Mouse (Mus musculus): ENCODE results near the gene Arhgap15.

Arhgap15 gene

DNA sequence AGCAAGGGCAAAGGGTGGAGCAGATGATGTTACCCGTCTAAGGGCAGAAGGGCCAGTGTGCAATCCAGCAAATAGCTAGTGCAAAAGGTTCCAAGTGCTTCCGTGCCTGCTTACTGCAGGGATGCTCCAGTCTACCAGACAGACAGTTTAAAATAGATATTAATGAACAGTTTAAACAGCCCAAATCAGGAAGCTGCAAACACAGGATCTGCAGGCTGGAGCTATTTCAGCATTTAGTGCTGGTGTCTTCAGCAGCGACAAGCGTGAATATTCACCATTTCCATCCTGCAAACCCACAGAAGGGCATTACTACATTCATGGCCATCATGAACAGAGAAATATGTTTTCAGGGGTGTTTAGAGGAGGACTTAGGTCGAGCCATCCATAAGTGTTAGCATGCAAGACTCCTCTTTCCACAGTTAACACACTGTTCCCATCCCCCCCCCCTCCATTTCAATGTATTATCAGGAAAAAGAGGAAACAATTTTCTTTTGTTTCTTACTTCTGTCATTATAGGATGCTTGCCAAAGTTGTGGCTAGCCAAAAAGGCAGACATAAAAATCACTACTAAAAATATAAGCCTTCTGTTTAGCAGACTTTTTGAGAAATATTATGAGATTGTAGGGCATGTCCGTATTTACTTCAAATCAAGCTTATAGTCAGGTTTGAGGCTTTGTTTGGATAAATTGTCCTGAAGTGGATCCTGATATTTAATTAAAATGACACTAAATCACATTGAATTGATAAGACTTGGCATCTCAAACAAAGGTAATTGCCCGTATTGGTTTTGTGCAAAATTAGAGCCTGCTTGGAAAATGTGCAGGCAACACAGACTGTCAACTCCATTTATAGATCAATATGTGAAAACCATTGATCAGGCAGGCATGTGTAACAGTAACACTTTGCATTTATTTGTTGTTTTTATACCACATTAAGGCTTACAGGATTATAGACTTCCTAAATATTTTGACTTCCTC lies 35.4 kb downstream of the Arhgap15 start:
- WGBS, result 37% methylated on average over 7 of the region's 7 CpGs

DNA sequence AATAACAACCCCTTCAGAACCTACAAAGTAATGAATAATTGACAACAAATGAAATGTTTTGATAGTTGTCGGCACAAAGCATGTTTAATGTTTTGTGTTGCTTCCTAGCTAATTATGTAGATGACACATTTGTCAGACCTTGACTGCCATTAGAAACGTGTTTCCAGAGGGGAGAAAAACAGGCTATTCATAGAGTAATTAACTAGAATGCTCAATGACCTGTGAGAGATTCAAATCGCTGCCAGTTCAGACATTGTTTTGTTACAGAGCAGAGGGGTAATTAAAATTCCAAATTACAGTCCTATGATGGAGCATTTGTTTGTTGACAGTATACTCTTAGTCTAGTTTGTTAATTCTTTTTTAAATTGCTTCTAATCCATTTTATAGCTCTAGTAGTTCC lies 37.5 kb downstream of the Arhgap15 start:
- WGBS, result 26% methylated on average over 3 of the region's 3 CpGs

DNA sequence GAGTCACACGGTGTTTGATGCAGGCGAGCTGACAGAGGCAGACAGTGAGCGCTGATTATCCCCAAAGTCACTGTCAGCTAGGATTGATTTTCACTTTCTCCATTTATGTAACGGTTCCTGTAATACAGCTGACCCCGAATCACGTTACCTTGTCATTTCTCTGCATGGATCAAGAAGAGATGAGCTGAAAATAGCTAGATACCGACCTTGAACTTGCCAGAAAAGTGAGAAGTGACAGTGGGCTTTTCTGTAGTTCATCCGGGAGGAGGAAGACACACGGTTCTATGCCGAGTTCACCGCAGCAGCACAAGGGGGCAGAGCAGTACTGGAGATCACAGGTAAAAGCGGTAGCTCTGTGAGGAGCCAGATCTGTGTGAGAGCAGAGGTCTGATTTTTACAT lies 38.5 kb downstream of the Arhgap15 start:
- WGBS, result 30% methylated on average over 12 of the region's 12 CpGs

DNA sequence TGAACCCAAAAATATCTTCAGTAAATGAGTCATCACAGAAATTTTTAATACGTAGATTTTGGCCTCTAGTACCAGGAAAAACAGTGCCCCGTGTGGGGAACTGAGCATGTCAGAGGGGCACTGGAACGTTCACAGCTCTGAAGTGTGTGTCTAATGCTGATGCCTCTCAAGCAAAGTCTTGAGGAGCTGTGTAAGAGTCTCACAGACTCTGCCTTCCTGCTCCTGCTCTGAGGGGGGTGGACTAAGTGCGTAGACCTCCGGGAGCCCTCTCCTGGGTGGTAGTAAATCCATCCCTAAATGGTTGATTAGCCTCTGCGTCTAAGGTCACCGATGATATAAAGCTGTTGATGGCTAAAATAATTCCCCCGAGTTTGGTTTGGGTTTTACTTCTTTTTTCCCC lies 39.9 kb downstream of the Arhgap15 start:
- WGBS, result 34% methylated on average over 8 of the region's 8 CpGs

DNA sequence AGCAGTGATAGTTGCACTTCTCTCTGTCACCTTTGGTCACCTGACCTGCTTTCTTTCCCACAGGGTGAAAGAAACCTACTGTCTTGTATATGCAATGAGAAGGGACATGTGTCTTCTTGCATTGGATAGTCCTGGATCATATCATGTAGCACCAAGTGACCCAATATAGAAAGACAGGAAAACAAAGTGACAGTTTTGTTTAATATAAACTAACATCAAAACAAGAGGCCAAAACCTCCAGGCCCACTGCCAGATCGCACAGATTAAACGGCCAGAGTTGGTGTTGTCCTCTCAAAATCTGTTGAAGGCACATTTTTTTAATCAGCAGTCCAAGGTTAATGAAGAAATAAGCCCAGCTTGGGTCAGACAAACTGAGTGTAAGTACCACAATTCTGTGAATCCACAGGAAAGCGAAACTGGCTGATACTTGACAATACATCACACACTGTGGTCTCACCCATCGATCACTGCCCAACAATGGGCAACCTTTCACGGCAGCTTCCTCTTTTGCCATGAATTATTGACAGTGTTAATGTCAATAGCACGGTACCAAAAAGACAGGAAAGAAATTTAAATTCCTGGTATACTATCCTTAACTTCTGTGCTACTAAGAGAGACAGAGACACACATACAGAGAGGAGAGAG lies 41.5 kb downstream of the Arhgap15 start:
- 74% methylated on average over 6 of the region's 6 CpGs for WGBS

DNA sequence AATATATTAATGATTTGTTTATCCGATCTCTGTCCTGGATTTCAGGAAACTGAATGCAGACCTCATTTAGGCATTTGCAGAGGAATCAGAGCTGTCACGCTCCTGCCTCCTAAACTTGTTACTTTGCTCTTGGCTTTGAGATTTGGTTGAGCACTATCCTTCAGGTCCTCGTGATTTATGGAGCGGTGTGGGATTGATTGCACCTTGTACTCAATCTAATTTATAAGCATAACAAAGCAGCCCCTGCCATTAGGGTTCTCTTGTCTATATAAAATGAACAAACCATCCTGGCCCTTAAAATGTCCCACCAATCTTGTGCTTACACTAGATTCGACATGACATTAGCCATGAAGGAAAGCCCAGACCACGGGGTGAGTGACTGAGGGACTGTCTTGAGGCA lies 43.0 kb downstream of the Arhgap15 start:
- 86% methylated on average over 6 of the region's 6 CpGs for WGBS

DNA sequence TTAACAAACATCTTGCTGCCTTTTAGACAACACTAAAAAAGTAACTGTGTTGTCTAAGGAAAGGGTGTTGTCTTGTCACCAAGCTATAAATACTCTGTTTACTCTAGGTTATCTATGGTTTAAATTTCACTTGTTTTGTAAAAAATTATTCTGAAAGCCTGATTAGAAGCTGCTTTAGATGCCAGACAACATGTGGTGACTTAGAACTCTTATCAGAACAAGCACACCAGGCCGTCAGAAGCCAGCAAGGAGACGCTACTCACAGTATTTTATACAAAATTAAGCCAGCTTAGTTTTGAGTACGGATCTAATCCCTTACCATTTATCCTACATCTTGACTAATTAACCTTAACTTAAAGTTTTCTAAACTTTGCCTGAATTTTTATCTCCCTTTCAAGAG lies 44.5 kb downstream of the Arhgap15 start:
- 75% methylated on average over 3 of the region's 3 CpGs for WGBS

DNA sequence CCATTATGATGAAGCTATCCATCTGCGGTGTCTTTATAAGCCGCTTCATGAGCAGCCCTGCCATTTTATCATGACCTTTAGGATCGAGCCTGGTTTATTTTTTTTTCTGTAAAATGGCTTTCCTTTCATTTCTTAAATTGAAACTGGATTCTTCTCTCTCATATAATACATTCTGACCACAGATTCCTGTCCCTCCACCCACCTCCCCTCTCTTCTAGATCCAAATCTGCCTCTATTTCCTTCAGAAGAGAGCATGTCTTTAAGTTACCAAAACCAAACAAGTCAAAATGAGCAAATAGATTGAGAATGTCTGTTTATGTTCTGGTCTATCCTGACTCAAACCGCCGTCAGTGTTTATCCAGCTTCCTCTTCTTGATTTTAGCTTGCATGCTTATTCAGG lies 46.1 kb downstream of the Arhgap15 start:
- 81% methylated on average over 5 of the region's 5 CpGs for WGBS

DNA sequence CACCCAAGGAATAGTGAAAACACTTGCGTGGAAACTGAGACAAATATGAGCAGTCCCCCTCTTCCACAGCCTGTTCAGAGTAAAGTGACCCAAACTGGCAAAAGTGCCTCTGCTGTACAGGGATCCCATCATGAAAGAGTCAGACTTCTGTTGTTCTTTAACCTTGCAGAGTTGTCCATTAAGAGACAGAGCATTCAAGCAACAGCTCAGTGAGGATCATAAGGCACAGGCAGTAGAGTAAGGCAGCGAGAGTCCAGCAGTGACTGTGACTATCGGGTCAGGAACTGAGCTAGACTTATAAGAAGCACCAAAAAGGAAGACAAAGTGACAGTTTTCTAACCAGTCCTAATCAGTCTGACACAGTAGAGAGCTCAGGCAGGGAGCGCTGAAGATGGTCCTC lies 47.8 kb downstream of the Arhgap15 start:
- WGBS, result 96% methylated on average over 4 of the region's 4 CpGs

DNA sequence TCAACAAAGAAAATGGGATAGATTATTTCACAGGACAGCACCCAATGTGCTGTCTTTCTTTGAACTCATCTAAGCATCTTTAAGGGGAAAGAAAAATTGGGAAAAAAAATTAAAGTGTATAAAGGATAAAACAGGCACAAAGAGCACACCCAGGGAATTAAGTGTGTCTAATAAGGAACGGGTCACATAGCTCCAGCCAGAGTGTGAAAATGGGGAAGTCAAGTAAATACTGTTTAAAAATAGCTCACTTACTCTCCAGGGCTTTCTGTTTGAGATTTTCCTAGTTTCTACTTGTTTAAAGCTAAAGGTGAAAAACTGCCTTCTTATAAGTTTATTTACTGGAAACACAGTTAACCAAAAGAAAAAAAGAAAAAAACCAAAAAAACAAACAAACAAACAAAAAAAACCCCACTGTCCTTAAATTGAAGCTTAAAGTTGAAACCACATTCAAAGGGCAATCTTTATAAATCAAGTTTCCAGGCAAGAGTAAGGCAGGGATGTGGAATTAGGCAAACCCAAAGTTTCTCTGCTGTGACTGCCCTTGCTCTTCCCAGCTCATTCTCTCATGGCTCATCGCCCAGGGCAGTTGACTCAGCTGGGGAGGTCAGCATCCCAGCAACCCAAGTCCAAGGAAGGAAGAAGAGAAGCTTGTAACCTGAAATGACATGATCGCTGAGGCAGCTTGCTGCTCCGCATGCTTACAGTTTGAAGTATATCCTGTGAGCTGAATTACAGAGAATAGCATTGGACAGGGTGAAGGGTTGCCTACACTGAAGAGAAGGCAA lies 57.5 kb downstream of the Arhgap15 start:
- WGBS, result 68% methylated on average over 4 of the region's 4 CpGs

DNA sequence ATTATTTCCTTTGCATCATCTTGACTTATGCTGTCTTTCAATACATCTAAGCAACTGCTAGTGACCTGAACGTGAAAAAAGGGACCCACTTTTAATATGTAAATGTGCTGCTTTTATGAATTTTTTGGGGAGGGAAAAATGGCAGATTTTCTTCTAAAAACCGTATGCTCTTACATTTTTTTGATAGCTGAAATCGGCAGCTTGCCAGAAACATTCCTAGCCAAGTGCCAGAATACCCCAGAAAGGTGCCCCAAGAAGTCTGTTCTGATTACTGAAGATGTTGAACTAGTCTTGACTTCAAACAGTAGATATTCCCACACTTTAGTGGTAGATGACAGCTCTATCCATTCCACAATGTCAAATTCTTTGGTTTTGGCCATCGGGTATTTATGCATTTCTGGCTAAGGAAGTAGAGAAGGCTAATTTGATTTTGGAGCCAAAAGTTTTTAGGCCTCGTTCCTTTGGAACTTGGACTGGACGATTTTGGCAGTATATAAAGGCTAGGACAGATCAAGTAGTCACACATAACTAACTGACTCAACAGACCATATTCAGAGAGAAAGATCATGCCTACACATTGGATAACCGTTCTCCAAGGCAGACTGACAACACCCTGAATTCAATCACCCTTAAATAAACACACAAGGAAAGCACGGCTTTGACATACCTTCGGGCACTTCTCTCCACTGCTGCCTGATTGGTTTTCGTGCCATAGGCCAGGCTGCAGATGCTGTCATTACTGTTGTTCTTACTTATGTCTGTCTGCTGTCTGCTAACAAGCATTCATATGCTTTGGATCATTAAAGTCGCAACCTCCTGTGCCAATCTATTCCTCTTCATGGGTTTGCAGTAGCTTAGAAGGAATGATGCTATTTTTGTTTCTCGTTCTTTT lies 67.5 kb downstream of the Arhgap15 start:
- 60% methylated on average over 12 of the region's 12 CpGs for WGBS

DNA sequence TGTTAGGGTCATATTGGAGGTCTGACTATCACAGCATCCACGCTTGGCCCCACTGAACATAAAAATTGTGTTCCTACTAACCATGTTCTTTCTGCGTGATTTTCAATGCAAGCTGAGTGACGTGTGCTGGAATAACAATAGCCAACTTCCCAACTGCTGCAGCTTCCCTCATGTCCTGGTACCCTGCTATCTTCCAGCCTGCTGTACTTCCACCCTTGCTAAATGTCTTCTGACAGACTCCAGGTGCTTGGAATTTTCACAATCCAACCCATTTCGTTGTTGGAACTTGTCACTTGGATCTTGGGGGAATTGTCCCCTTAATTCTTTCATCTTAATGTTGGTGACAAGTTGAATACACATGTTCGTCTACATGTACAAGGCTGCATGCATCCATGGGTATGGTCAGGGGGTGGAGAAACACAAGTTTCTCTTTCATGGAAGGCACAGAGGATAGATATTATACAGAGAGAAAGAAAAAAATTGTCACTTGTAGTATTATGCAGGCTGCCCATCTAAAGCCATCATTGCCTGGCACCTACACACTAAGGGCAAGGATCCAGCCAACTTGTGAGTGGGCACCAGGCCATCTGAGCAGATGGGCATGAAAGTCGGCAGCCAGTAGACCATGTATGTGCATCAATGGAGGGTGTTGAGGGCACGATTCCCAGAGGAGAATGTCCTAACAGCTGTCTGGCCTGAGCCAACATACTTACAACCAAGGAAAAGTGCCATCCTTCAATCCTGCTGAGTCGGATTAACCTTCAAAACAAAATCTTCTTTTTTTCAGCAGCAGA lies 68.4 kb downstream of the Arhgap15 start:
- 48% methylated on average over 8 of the region's 8 CpGs for WGBS

DNA sequence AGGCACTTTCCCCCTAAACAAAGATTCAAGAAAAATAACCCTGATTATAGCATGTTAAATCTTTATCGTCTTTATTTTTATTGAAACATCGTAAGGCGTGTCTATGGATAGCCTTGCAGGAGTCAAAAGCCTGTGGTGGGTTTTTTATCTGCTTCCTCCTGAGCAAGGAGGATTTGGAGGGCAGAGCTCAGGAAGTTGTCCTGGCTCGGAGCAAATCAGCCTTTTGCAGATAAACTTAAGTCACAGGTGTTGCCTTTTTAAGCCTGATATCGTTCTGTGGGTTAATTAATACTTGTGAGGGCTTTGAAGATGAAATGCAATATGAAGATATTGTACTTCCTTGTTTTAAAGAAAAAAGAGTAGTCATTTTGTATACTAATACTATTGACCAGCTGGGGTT lies 87.3 kb downstream of the Arhgap15 start:
- WGBS, result 75% methylated on average over 5 of the region's 5 CpGs

DNA sequence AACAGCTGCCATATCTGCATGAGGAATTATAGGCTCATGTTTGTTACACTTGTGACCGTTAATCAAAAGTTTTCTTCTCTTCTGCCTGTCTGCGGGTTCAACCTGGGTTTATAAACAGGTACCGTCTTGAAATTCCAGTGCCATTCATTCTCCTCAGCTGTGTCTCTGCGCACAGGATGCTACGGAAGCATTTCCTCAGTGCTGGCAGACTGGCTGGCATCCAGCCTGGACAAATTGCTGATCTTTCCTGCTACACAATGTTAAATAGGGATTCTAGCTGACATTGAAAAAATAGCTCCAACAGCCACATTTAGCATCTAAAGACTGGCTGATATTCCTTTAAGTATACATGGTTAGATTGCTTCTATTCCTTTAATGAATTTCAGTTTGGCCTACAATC lies 93.0 kb downstream of the Arhgap15 start:
- 19% methylated on average over 5 of the region's 5 CpGs for WGBS

DNA sequence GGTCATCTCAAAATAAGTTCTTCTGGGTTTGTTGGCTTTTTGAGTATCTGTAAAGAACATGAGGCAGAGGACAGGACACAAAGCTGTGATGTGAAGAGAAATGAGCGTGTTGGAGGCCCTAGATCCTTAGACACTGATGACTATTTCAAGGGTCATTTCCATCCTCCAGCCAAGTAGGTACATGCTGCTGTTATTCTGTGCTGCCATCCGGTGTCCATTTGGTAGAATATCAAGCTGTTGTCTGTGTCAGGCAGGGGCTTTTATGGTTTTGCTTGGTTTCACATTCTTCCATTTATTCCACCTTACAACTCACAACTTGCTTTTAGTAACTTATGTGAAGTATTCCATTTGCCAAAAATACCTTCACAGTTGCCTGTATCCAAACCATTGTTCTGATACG lies 102.6 kb downstream of the Arhgap15 start:
- WGBS, result 49% methylated on average over 3 of the region's 3 CpGs

DNA sequence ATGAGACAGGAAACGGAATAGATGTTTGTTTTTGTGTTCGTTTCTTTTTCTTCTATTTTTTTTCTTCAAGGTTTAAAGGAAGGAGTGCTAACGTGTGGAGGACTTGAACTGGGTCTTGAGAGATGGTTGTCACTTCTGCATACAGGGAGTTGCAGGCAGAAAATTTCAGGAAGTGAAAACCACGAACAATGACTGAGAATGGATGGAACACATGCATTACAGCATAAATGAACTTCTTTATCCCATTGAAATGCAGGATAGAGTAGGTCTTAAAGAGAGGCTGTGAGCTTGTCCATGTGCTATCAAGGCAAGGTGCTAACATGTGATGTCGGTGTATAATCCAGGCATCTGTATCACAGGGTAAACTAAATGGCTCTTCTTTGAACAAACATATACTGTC lies 114.1 kb downstream of the Arhgap15 start:
- WGBS, result 58% methylated on average over 5 of the region's 5 CpGs

DNA sequence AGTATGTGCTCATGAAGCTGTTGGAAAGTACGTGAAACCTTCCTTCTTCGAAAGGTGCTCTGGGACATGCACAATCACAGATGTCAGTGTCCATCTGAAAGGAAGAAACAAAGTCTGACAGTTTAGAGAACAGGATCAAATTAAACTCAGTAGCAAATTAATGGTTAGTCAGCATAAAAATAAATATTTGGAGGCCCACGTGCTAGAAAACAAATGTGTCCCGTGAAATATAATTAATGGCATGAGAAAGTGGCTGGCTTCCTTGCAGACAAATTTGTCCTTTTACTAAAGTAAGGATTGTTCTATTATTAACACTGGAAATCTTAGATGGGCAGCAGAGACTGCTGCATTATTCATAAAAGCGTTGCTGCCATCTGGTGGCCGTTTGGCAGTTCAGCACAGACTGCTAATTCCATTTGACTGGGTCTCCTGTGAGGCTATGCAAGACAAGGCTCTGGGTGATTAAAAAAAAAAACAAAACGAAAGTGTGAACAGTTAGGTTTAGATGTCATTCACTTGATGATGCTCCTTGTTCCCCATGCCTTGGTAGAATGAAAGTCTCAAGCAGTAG lies 153.9 kb downstream of the Arhgap15 start:
- 12% methylated on average over 7 of the region's 7 CpGs for WGBS

DNA sequence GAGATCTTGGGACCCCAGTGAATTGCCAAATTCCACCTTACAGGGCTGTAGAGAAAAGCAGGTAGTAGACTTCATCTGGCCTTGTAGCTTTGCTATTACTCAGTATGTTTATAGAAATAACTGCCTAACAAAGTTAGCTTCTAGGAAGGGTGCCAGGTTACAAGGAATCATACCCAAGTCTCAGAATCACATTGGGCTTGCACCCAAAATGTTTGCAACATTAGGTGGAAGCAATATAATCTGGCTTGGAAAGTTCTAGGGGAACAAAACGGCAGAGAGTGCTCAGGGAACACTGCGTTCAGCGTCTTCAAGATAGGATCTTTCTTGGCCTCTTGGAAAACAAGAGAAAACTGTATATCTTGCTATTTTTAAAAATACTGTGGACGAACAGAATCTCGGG lies 158.9 kb downstream of the Arhgap15 start:
- WGBS, result 69% methylated on average over 5 of the region's 5 CpGs

DNA sequence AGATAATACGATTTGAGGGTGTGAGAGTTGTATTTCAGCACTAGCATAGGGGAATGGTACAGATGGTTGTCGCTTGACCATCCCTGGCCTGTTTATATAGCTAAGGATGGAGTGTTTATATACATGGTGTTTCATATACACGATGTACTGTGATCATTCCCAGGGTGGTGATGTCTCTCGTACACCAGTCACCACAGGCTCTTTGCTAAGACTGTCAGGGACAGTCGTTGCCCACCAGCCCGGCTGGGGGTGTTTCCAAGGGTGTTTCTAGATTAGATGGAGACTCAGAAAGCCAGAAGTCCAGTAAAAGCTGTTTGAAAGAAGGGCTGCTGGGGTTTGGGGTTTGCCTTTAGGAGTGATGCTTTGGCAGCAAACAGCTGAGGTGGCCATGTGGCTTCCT lies 165.5 kb downstream of the Arhgap15 start:
- 88% methylated on average over 6 of the region's 6 CpGs for WGBS

DNA sequence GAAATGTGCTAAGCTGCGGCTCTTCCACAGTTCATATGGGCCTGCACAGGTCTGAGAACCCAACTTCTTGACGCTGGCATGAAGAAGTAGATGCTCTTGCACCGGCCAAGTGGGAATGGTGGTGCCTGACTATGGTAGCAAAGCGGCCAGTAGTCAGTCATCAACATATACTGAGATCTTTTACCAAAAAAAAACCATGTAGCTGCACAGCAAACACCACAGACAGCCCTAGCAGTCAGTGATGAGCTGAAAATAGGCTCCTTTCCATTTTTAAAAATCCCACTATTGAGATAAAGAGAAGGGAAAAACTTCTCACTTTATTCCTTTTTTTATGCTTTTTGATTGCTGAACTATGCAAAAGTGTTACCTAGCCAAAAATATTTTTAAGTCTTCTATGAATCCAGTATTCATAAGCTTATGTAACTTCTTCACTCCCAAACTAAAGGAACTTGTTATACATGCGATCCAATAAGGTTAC lies 175.3 kb downstream of the Arhgap15 start:
- WGBS, result 56% methylated on average over 5 of the region's 5 CpGs

Measured in cerebral cortex, adult 2 months (tissue).